Mouse (Mus musculus): ENCODE results near the gene Gm45208. TPM values are rescaled to one million over a fixed set of nuclear protein-coding genes. Genes with fewer than 3 reads are reported as not detected.
A peak's percentile ranks its signal among the peaks of the same experiment; 100 is the strongest.

The Gm45208 gene
- polyA plus RNA-seq, 1 experiment = 0.64 TPM

- Histone ChIP-seq H3K4me2 (ENCODE audit: low read depth) (no peak overlapping the region), H3K36me3 (ENCODE audit: control insufficient read depth, insufficient read depth) (peaks cover 11% of the 10 kb centered on the region), H3K79me2 (ENCODE audit: control insufficient read depth, insufficient read depth) (peaks cover 6% of the 10 kb centered on the region), H3ac (ENCODE audit: control insufficient read depth, insufficient read length) (no peak overlapping the region), H3K4me3 (no peak overlapping the region), H3K27me3 (ENCODE audit: control insufficient read depth, insufficient read depth, insufficient read length) (no peaks in the 10 kb centered on the region)
- TF ChIP-seq TCF3 (IDR thresholded peaks at IDR 0.05; ENCODE audit: insufficient read length, low read depth) = no peak
Measured at GRCm38 (mm10) chrX:7769302-7770017, 47.4 kb downstream of the Gm45208 start.

- Histone ChIP-seq H3K79me2 (ENCODE audit: control insufficient read depth, insufficient read depth) (no peaks in the 10 kb centered on the region), H3K36me3 (ENCODE audit: control insufficient read depth, insufficient read depth) (peaks cover 8% of the 10 kb centered on the region), H3ac (ENCODE audit: control insufficient read depth, insufficient read length) (no peak overlapping the region), H3K4me2 (ENCODE audit: low read depth) (no peak overlapping the region), H3K27me3 (ENCODE audit: control insufficient read depth, insufficient read depth, insufficient read length) (no peaks in the 10 kb centered on the region), H3K4me3 (no peak overlapping the region)
- TF ChIP-seq MYOD1 (IDR thresholded peaks at IDR 0.05; ENCODE audit: control insufficient read depth in 1 of 3, insufficient read length in 2 of 3, low read depth in 2 of 3) = no peak
- no peak for TF ChIP-seq POLR2A (IDR thresholded peaks at IDR 0.05; ENCODE audit: insufficient read length, low read depth)
- TF ChIP-seq CEBPB (IDR thresholded peaks at IDR 0.05; ENCODE audit: insufficient read depth, poor library complexity, severe bottlenecking) = no peak
- no peak for TF ChIP-seq TCF12 (IDR thresholded peaks at IDR 0.05; ENCODE audit: insufficient read depth, poor library complexity, severe bottlenecking)
- no peak for TF ChIP-seq TCF3 (IDR thresholded peaks at IDR 0.05; ENCODE audit: insufficient read length, low read depth)
- TF ChIP-seq E2F4 (IDR thresholded peaks at IDR 0.05; ENCODE audit: insufficient read depth) = no peak
- TF ChIP-seq REST (IDR thresholded peaks at IDR 0.05; ENCODE audit: insufficient read depth, insufficient read length) = no peak
- TF ChIP-seq MAX (IDR thresholded peaks at IDR 0.05; ENCODE audit: low read depth) = no peak
- TF ChIP-seq SRF (IDR thresholded peaks at IDR 0.05; ENCODE audit: control insufficient read depth, insufficient read length, low read depth) = no peak
- TF ChIP-seq USF1 (IDR thresholded peaks at IDR 0.05; ENCODE audit: low read depth) = no peak
- no peak for TF ChIP-seq POLR2AphosphoS2 (IDR thresholded peaks at IDR 0.05; ENCODE audit: insufficient read length, low read depth)
- no peak for TF ChIP-seq MYOG (IDR thresholded peaks at IDR 0.05; ENCODE audit: control insufficient read depth in 1 of 3, insufficient read depth in 1 of 3, insufficient read length in 2 of 3, low read depth in 2 of 3)
Measured at GRCm38 (mm10) chrX:7772766-7773165, 50.7 kb downstream of the Gm45208 start.

GRCm38 (mm10) chrX:7775501-7776205 lies 53.6 kb downstream of the Gm45208 start:
- H3K79me2 ChIP-seq (ENCODE audit: control insufficient read depth, insufficient read depth) = no peaks in the 10 kb centered on the region
- no peaks in the 10 kb centered on the region for H3K27me3 ChIP-seq (ENCODE audit: control insufficient read depth, insufficient read depth, insufficient read length)
- H3K36me3 ChIP-seq (ENCODE audit: control insufficient read depth, insufficient read depth) = peaks cover 6% of the 10 kb centered on the region
- no peak overlapping the region for H3ac ChIP-seq (ENCODE audit: control insufficient read depth, insufficient read length)
- H3K4me3 ChIP-seq = no peak overlapping the region
- no peak for TF ChIP-seq USF1 (IDR thresholded peaks at IDR 0.05; ENCODE audit: low read depth)
- no peak for TF ChIP-seq MYOG (IDR thresholded peaks at IDR 0.05; ENCODE audit: control insufficient read depth in 1 of 3, insufficient read depth in 1 of 3, insufficient read length in 2 of 3, low read depth in 2 of 3)
- TF ChIP-seq MYOD1 (IDR thresholded peaks at IDR 0.05; ENCODE audit: control insufficient read depth in 1 of 3, insufficient read length in 2 of 3, low read depth in 2 of 3) = no peak
- TF ChIP-seq CEBPB (IDR thresholded peaks at IDR 0.05; ENCODE audit: insufficient read depth, poor library complexity, severe bottlenecking) = no peak
- TF ChIP-seq SRF (IDR thresholded peaks at IDR 0.05; ENCODE audit: control insufficient read depth, insufficient read length, low read depth) = no peak
- no peak for TF ChIP-seq POLR2AphosphoS2 (IDR thresholded peaks at IDR 0.05; ENCODE audit: insufficient read length, low read depth)
- no peak for TF ChIP-seq POLR2A (IDR thresholded peaks at IDR 0.05; ENCODE audit: insufficient read length, low read depth)
- no peak for TF ChIP-seq TCF3 (IDR thresholded peaks at IDR 0.05; ENCODE audit: insufficient read length, low read depth)
- TF ChIP-seq MAX (IDR thresholded peaks at IDR 0.05; ENCODE audit: low read depth) = no peak
- no peak for TF ChIP-seq E2F4 (IDR thresholded peaks at IDR 0.05; ENCODE audit: insufficient read depth)
- no peak for TF ChIP-seq REST (IDR thresholded peaks at IDR 0.05; ENCODE audit: insufficient read depth, insufficient read length)
- TF ChIP-seq TCF12 (IDR thresholded peaks at IDR 0.05; ENCODE audit: insufficient read depth, poor library complexity, severe bottlenecking) = no peak
- no peak overlapping the region for H3K4me2 ChIP-seq (ENCODE audit: low read depth)

- Histone ChIP-seq H3ac (ENCODE audit: control insufficient read depth, insufficient read length) (no peak overlapping the region), H3K36me3 (ENCODE audit: control insufficient read depth, insufficient read depth) (peaks cover 6% of the 10 kb centered on the region), H3K4me2 (ENCODE audit: low read depth) (no peak overlapping the region), H3K79me2 (ENCODE audit: control insufficient read depth, insufficient read depth) (no peaks in the 10 kb centered on the region), H3K4me3 (no peak overlapping the region), H3K27me3 (ENCODE audit: control insufficient read depth, insufficient read depth, insufficient read length) (no peaks in the 10 kb centered on the region)
- TF ChIP-seq POLR2AphosphoS2 (IDR thresholded peaks at IDR 0.05; ENCODE audit: insufficient read length, low read depth) (peak; percentile 18), MAX (IDR thresholded peaks at IDR 0.05; ENCODE audit: low read depth) (no peak), MYOD1 (IDR thresholded peaks at IDR 0.05; ENCODE audit: control insufficient read depth in 1 of 3, insufficient read length in 2 of 3, low read depth in 2 of 3) (no peak)
Measured at GRCm38 (mm10) chrX:7776329-7777082, 54.5 kb downstream of the Gm45208 start.
